Mouse (Mus musculus) olfactory bulb, adult 2 months (tissue): Measurements from ENCODE around the gene Supt4a.

Experiments used
- CTCF ChIP-seq: fragments of 200-500 bp; IDR thresholded peaks from 2 replicates; pipeline ENCODE4 v1.5.1; 2012; ENCODE audit warnings: low read depth, mild to moderate bottlenecking, low read length, moderate library complexity; ENCODE audit not compliant: insufficient read depth
- POLR2A ChIP-seq: fragments of 200-500 bp; IDR thresholded peaks from 2 replicates; pipeline ENCODE4 v1.6.1; 2012; ENCODE audit warnings: mild to moderate bottlenecking, low read depth, low read length, moderate library complexity; ENCODE audit not compliant: insufficient read depth

- TF ChIP-seq POLR2A (no peak), CTCF (no peak)
Measured at GRCm38 (mm10) chr11:87778915-87779314, 41.6 kb downstream of the Supt4a start.
